ENCODE assay signal across 10 mouse cellular contexts in genomic region chr15:83696681-83697381, GRCm38 (mm10). TPM values are rescaled to one million over a fixed set of nuclear protein-coding genes. Genes with fewer than 3 reads are reported as not detected.
DNase-seq lines count a peak whose midpoint lies in the region; ATAC-seq lines count a peak whose summit lies in the region.
"Had no signal": no experiment of that assay in that cellular context is flagged by ENCODE, and none has a peak within 500 bp of the region (broad histone marks: within the 10 kb centered on the region; RNA-seq: fewer than 3 reads in every experiment).

No protein-coding gene starts in this region.

- peak overlapping the region; percentile 66; the same call in 1 of the 2 replicates for H3K27ac ChIP-seq in hindbrain, embryonic 12.5 days
- 0 out of 2 replicates have a peak overlapping the region, but pooled peaks have one; percentile 28 for H3K27ac ChIP-seq in limb, embryonic 15.5 days
- no peak overlapping the region for H3K27ac ChIP-seq in forebrain, embryonic 11.5 days (ENCODE audit: low read depth, low read length)

- no peak for ATAC-seq in hindbrain, embryonic 12.5 days (ENCODE audit: low FRiP score)
- ATAC-seq in limb, embryonic 15.5 days (ENCODE audit: insufficient number of reproducible peaks, low FRiP score, low TSS enrichment, low read depth) = no peak
- no peak for ATAC-seq in forebrain, embryonic 11.5 days (replicated peaks; ENCODE audit: low FRiP score)
- ATAC-seq: liver, postnatal 0 days had no signal

- WGBS in hindbrain, embryonic 12.5 days = 49% methylated on average over 14 of the region's 14 CpGs
- WGBS in limb, embryonic 15.5 days = 18% methylated on average over 14 of the region's 14 CpGs
- WGBS in forebrain, embryonic 11.5 days = 71% methylated on average over 14 of the region's 14 CpGs

- no peak overlapping the region for H3K4me3 ChIP-seq in hindbrain, embryonic 12.5 days
- no peak overlapping the region for H3K4me3 ChIP-seq in limb, embryonic 15.5 days
- no peak overlapping the region for H3K4me3 ChIP-seq in forebrain, embryonic 11.5 days (ENCODE audit: low read depth, low read length)

- no peaks in the 10 kb centered on the region for H3K36me3 ChIP-seq in hindbrain, embryonic 12.5 days
- H3K36me3 ChIP-seq in limb, embryonic 15.5 days = no peaks in the 10 kb centered on the region
- H3K36me3 ChIP-seq in forebrain, embryonic 11.5 days (ENCODE audit: control insufficient read depth, insufficient read depth, low read length) = no peaks in the 10 kb centered on the region

- peaks cover 55% of the 10 kb centered on the region for H3K4me1 ChIP-seq in hindbrain, embryonic 12.5 days
- H3K4me1 ChIP-seq in limb, embryonic 15.5 days = peaks cover 72% of the 10 kb centered on the region
- H3K4me1 ChIP-seq in forebrain, embryonic 11.5 days (replicated peaks; ENCODE audit: control insufficient read depth, insufficient read depth, low read length) = peaks cover 28% of the 10 kb centered on the region

- peak; percentile 69 to 72 for DNase-seq in cerebellum, postnatal 10 days
- DNase-seq in cerebellum, adult 11-12 months = no peak
- DNase-seq in left cerebral cortex, postnatal 4 days = peak; percentile 63
- DNase-seq in left cerebral cortex, postnatal 10 days (ENCODE audit: extremely low spot score in 1 of 2, low spot score in 2 of 2) = no peak
- DNase-seq in thymus, postnatal 0 days (ENCODE audit: low spot score) = no peak
- no peak for DNase-seq in forebrain, embryonic 11.5 days (ENCODE audit: low spot score)
- DNase-seq: liver, postnatal 0 days; thymus, postnatal 14 days had no signal

- intact Hi-C loops in left cerebral cortex, postnatal 4 days (cut with DNase I) = no loop called here
- intact Hi-C loops in left cerebral cortex, postnatal 10 days (cut with DNase I) = no loop called here

- no peaks in the 10 kb centered on the region for H3K9me3 ChIP-seq in hindbrain, embryonic 12.5 days (replicated peaks)
- H3K9me3 ChIP-seq in limb, embryonic 15.5 days = no peaks in the 10 kb centered on the region
- no peaks in the 10 kb centered on the region for H3K9me3 ChIP-seq in forebrain, embryonic 11.5 days (ENCODE audit: control insufficient read depth, low read length)

- H3K4me2 ChIP-seq in hindbrain, embryonic 12.5 days (replicated peaks) = no peak overlapping the region
- no peak overlapping the region for H3K4me2 ChIP-seq in limb, embryonic 15.5 days
- no peak overlapping the region for H3K4me2 ChIP-seq in forebrain, embryonic 11.5 days (ENCODE audit: low read depth, low read length, severe bottlenecking)

- peaks cover 2% of the 10 kb centered on the region; the same call in 1 of the 2 replicates for H3K27me3 ChIP-seq in hindbrain, embryonic 12.5 days
- peaks cover 11% of the 10 kb centered on the region; the same call in 1 of the 2 replicates for H3K27me3 ChIP-seq in limb, embryonic 15.5 days
- H3K27me3 ChIP-seq in forebrain, embryonic 11.5 days (ENCODE audit: control insufficient read depth, insufficient read depth, low read length) = no peaks in the 10 kb centered on the region

- H3K9ac ChIP-seq in hindbrain, embryonic 12.5 days = no peak overlapping the region
- H3K9ac ChIP-seq in limb, embryonic 15.5 days = no peak overlapping the region
- no peak overlapping the region for H3K9ac ChIP-seq in forebrain, embryonic 11.5 days (ENCODE audit: low read length)
- H3K9ac ChIP-seq: liver, postnatal 0 days had no signal

RNA-seq across cellular contexts. Expression of gene Scube1, which starts 28.0 kb away (rescaled TPM):
- total RNA-seq in left cerebral cortex, postnatal 4 days (2021) = 10 to 100 TPM; 61.6 to 73.2 TPM
- total RNA-seq in left cerebral cortex, postnatal 10 days (2021) = 10 to 100 TPM; 38.2 to 39.3 TPM
- polyA plus RNA-seq in hindbrain, embryonic 12.5 days (2016; fragmentation: Nextera tagmentation; extraction: Ambion mirVana) = 32.4 and 33.2 TPM in 2 replicates
- polyA plus RNA-seq in limb, embryonic 15.5 days (2015; fragmentation: Nextera tagmentation; extraction: Ambion mirVana) = 7.1 and 9.7 TPM in 2 replicates
- 0.13 and 0.35 TPM in 2 replicates for polyA plus RNA-seq in thymus, postnatal 0 days (2015; fragmentation: Nextera tagmentation; extraction: Ambion mirVana)
- polyA plus RNA-seq in forebrain, embryonic 11.5 days (2014; fragmentation: Nextera tagmentation; extraction: Ambion mirVana) = 33.9 and 38.0 TPM in 2 replicates

Comparison
In these comparisons a context has a peak if more than half of its experiments do, and no peak if none do; other contexts are left out.
1. DNase-seq: peak in cerebellum, postnatal 10 days (2 of 2) and left cerebral cortex, postnatal 4 days (single experiment); none in cerebellum, adult 11-12 months (single experiment), left cerebral cortex, postnatal 10 days (0 of 2), thymus, postnatal 0 days (single experiment) and forebrain, embryonic 11.5 days (single experiment).